Mouse (Mus musculus) embryonic facial prominence, embryonic 11.5 days (tissue): ENCODE results near the gene D630036H23Rik. TPM values are rescaled to one million over a fixed set of nuclear protein-coding genes. Genes with fewer than 3 reads are reported as not detected.

ENCODE experiments used
- ATAC-seq: fragments of 200-750 bp; cut with Nextera tagmentation; replicated peaks from 2 replicates; pipeline ENCODE4 v1.8.0; 2017; ENCODE audit warnings: low read depth; ENCODE audit not compliant: insufficient number of reproducible peaks, low FRiP score, low TSS enrichment
- DNase-seq: peaks from one replicate; pipeline ENCODE4 v3.0.0-alpha.2; 2015; ENCODE audit warnings: low spot score
- H3K27ac ChIP-seq: fragments of 300-500 bp; sonication (generic); replicated peaks from 2 replicates; pipeline ENCODE4 v1.5.1; 2014; ENCODE audit warnings: mild to moderate bottlenecking, low read depth, low read length, control low read depth
- H3K27me3 ChIP-seq: fragments of 300-500 bp; sonication (generic); 2 replicates; pipeline ENCODE4 v1.6.1; 2014; ENCODE audit warnings: mild to moderate bottlenecking, low read length, moderate library complexity, mixed read lengths; ENCODE audit not compliant: control insufficient read depth, insufficient read depth
- H3K36me3 ChIP-seq: fragments of 300-500 bp; sonication (generic); replicated peaks from 2 replicates; pipeline ENCODE4 v1.6.1; 2014; ENCODE audit warnings: low read depth, mild to moderate bottlenecking, low read length, moderate library complexity, mixed read lengths; ENCODE audit not compliant: control insufficient read depth, insufficient read depth
- H3K4me1 ChIP-seq: fragments of 300-500 bp; sonication (generic); 2 replicates; pipeline ENCODE4 v1.6.1; 2014; ENCODE audit warnings: low read length, mixed read lengths; ENCODE audit not compliant: control insufficient read depth, insufficient read depth
- H3K4me2 ChIP-seq: fragments of 300-500 bp; sonication (generic); 2 replicates; pipeline ENCODE4 v1.6.1; 2014; ENCODE audit warnings: low read depth, mild to moderate bottlenecking, control low read depth, low read length, moderate library complexity
- H3K4me3 ChIP-seq: fragments of 300-500 bp; sonication (generic); 2 replicates; pipeline ENCODE4 v1.5.1; 2014; ENCODE audit warnings: low read depth, low read length, control low read depth
- H3K9ac ChIP-seq: fragments of 300-500 bp; sonication (generic); replicated peaks from 2 replicates; pipeline ENCODE4 v1.6.1; 2014; ENCODE audit warnings: mild to moderate bottlenecking, control low read depth, low read length
- H3K9me3 ChIP-seq: fragments of 300-500 bp; sonication (generic); replicated peaks from 2 replicates; pipeline ENCODE4 v1.6.1; 2016; ENCODE audit warnings: mild to moderate bottlenecking, low read length, inconsistent platforms, mixed read lengths; ENCODE audit not compliant: control insufficient read depth
- WGBS: fragments of 180-500 bp; shearing (Covaris S2); extraction: QIAGEN DNeasy Blood & Tissue Kit; methylation state at CpG from one replicate; pipeline ENCODE4 v1.1.7; 2014; 5-methylcytosine and 5-hydroxymethylcytosine counted together
- polyA plus RNA-seq: library from polyadenylated mRNA; unstranded; fragments of >200 nt; fragmentation: Nextera tagmentation; extraction: Ambion mirVana; gene quantifications from 2 replicates; pipeline ENCODE4 v1.2.1, GENCODE M21; 2014

The D630036H23Rik gene
- polyA plus RNA-seq, 1 experiment from 2014 or later: 1.8 TPM

- Histone ChIP-seq H3K4me3 (no peak overlapping the region), H3K36me3 (no peaks in the 10 kb centered on the region), H3K9ac (no peak overlapping the region), H3K27me3 (no peaks in the 10 kb centered on the region), H3K4me1 (no peaks in the 10 kb centered on the region), H3K9me3 (no peaks in the 10 kb centered on the region), H3K4me2 (no peak overlapping the region), H3K27ac (no peak overlapping the region)
- WGBS: 81% methylated on average over 9 of the region's 9 CpGs
- ATAC-seq (no peak), DNase-seq (no peak)
Measured at GRCm38 (mm10) chr12:36333837-36334281, 48.1 kb downstream of the D630036H23Rik start.

- Histone ChIP-seq H3K27me3 (no peaks in the 10 kb centered on the region), H3K4me3 (no peak overlapping the region), H3K9ac (no peak overlapping the region), H3K27ac (no peak overlapping the region), H3K9me3 (no peaks in the 10 kb centered on the region), H3K4me1 (no peaks in the 10 kb centered on the region), H3K36me3 (no peaks in the 10 kb centered on the region), H3K4me2 (no peak overlapping the region)
- ATAC-seq: no peak
- WGBS: 91% methylated on average over 1 of the region's 1 CpGs
- no peak for DNase-seq
Measured at GRCm38 (mm10) chr12:36332676-36333075, 49.3 kb downstream of the D630036H23Rik start.

Other genes starting within 250 kb of the D630036H23Rik start
- 37.8 and 39.6 TPM in 2 replicates for gene Ankmy2, start 225.1 kb downstream of the D630036H23Rik start, polyA plus RNA-seq
- 351 and 387 TPM in 2 replicates for gene Bzw2, start 224.1 kb downstream of the D630036H23Rik start, polyA plus RNA-seq
- not detected in 2 replicates for gene Lrrc72, start 128.8 kb downstream of the D630036H23Rik start, polyA plus RNA-seq
- gene Sostdc1, start 68.0 kb downstream of the D630036H23Rik start, polyA plus RNA-seq: 47.9 and 50.1 TPM in 2 replicates
- gene Ispd, start 731 bp downstream of the D630036H23Rik start, polyA plus RNA-seq: 7.7 and 11.3 TPM in 2 replicates